Mouse (Mus musculus) CH12.LX (cell line): ENCODE data around the gene Raver1. TPM values are rescaled to one million over a fixed set of nuclear protein-coding genes. Genes with fewer than 3 reads are reported as not detected.

Experiments
- DNase-seq: peaks from one replicate; pipeline ENCODE4 v3.0.0-alpha.2; 2013; ENCODE audit errors: extremely low read depth
- H3K27ac ChIP-seq: 2 replicates; pipeline ENCODE4 v1.5.1; 2012; ENCODE audit warnings: low read depth, mild to moderate bottlenecking, control low read depth, moderate library complexity; ENCODE audit not compliant: insufficient read depth
- H3K27me3 ChIP-seq: replicated peaks from 2 replicates; pipeline ENCODE3; 2012; ENCODE audit warnings: inconsistent platforms
- H3K36me3 ChIP-seq, 2 experiments: replicated peaks in 1 of 2; 2 replicates each; pipeline versions ENCODE3 to v1.6.1; 2012; ENCODE audit warnings: inconsistent platforms in 1 of 2, low read length in 1 of 2, mild to moderate bottlenecking in 1 of 2, mixed read lengths in 1 of 2, moderate library complexity in 1 of 2; ENCODE audit not compliant: control insufficient read depth in 1 of 2, insufficient read depth in 1 of 2
- H3K4me1 ChIP-seq, 2 experiments: 2 replicates each; pipeline ENCODE4 v1.6.1; 2012; ENCODE audit warnings: inconsistent platforms in 1 of 2, moderate library complexity in 1 of 2; ENCODE audit not compliant: insufficient read depth in 2 of 2, control insufficient read depth in 1 of 2
- H3K4me2 ChIP-seq: 2 replicates; pipeline ENCODE4 v1.6.1; 2012; ENCODE audit warnings: low read depth, mild to moderate bottlenecking, control low read depth; ENCODE audit not compliant: poor library complexity, insufficient read depth, severe bottlenecking
- H3K4me3 ChIP-seq, 3 experiments: fragments of 150-350 bp in 1 of 3; sonication (generic) in 1 of 3; replicated peaks in 1 of 3; 2 replicates each; pipeline versions ENCODE3 to v1.5.1; 2011 to 2012; ENCODE audit warnings: low read depth in 2 of 3, low read length in 2 of 3, mild to moderate bottlenecking in 2 of 3, moderate library complexity in 2 of 3, control low read depth in 1 of 3, improper control_type of control experiment in 1 of 3, inconsistent platforms in 1 of 3, mixed read lengths in 1 of 3; ENCODE audit not compliant: poor library complexity in 1 of 3
- H3K79me2 ChIP-seq: replicated peaks from 2 replicates; pipeline ENCODE4 v1.6.1; 2012; ENCODE audit warnings: mild to moderate bottlenecking, moderate library complexity; ENCODE audit not compliant: control insufficient read depth, poor library complexity, insufficient read depth, severe bottlenecking; ENCODE audit errors: extremely low read depth
- H3K9ac ChIP-seq: 2 replicates; pipeline ENCODE4 v1.6.1; 2012; ENCODE audit warnings: low read depth, mild to moderate bottlenecking, control low read depth, moderate library complexity; ENCODE audit not compliant: insufficient read depth
- H3K9me3 ChIP-seq: replicated peaks from 2 replicates; pipeline ENCODE3; 2012; ENCODE audit warnings: low read length, inconsistent platforms, mixed read lengths
- BHLHE40 ChIP-seq: IDR thresholded peaks from 2 replicates; pipeline ENCODE4 v1.6.1; 2011; ENCODE audit warnings: mild to moderate bottlenecking, low read depth, low read length, improper control_type of control experiment
- CHD1 ChIP-seq: IDR thresholded peaks from 2 replicates; pipeline ENCODE4 v1.6.1; 2012; ENCODE audit warnings: low read depth, low read length, improper control_type of control experiment, inconsistent platforms
- CTCF ChIP-seq, 2 experiments: IDR thresholded peaks in 1 of 2; conservative IDR thresholded peaks in 1 of 2; 2 replicates each; pipeline ENCODE4 v1.5.1; 2011 to 2012; ENCODE audit warnings: low read depth in 2 of 2, low read length in 2 of 2, improper control_type of control experiment in 1 of 2, inconsistent platforms in 1 of 2, mild to moderate bottlenecking in 1 of 2, moderate library complexity in 1 of 2
- ELF1 ChIP-seq: IDR thresholded peaks from 2 replicates; pipeline ENCODE4 v1.6.1; 2014; ENCODE audit warnings: low read depth, mild to moderate bottlenecking, inconsistent platforms, low read length, improper control_type of control experiment
- GABPA ChIP-seq: IDR thresholded peaks from 2 replicates; pipeline ENCODE4 v1.6.1; 2012; ENCODE audit warnings: low read depth, low read length, improper control_type of control experiment, inconsistent platforms; ENCODE audit not compliant: insufficient replicate concordance
- HCFC1 ChIP-seq: IDR thresholded peaks from 2 replicates; pipeline ENCODE4 v1.6.1; 2012; ENCODE audit warnings: low read depth, mild to moderate bottlenecking, inconsistent platforms, low read length, improper control_type of control experiment
- JUND ChIP-seq: conservative IDR thresholded peaks from 2 replicates; pipeline ENCODE4 v1.6.1; 2011; ENCODE audit warnings: low read depth, low read length, improper control_type of control experiment
- MAFK ChIP-seq: IDR thresholded peaks from 2 replicates; pipeline ENCODE4 v1.6.1; 2011; ENCODE audit warnings: low read length, improper control_type of control experiment; ENCODE audit not compliant: insufficient replicate concordance
- MAX ChIP-seq: IDR thresholded peaks from 2 replicates; pipeline ENCODE4 v1.6.1; 2011; ENCODE audit warnings: low read length, improper control_type of control experiment
- MEF2A ChIP-seq: IDR thresholded peaks from 2 replicates; pipeline ENCODE4 v1.6.1; 2014; ENCODE audit warnings: low read depth, mild to moderate bottlenecking, inconsistent platforms, low read length, improper control_type of control experiment, borderline replicate concordance
- MXI1 ChIP-seq: IDR thresholded peaks from 2 replicates; pipeline ENCODE4 v1.6.1; 2011; ENCODE audit warnings: mild to moderate bottlenecking, low read depth, low read length, improper control_type of control experiment
- NELFE ChIP-seq: IDR thresholded peaks from 2 replicates; pipeline ENCODE4 v1.6.1; 2011; ENCODE audit warnings: low read depth, low read length, improper control_type of control experiment
- NRF1 ChIP-seq: IDR thresholded peaks from 2 replicates; pipeline ENCODE4 v1.6.1; 2014; ENCODE audit warnings: low read depth, mild to moderate bottlenecking, inconsistent platforms, low read length, improper control_type of control experiment, moderate library complexity
- PAX5 ChIP-seq: IDR thresholded peaks from 2 replicates; pipeline ENCODE4 v1.6.1; 2012; ENCODE audit warnings: low read length, inconsistent platforms, mixed read lengths
- POLR2A ChIP-seq: IDR thresholded peaks from 2 replicates; pipeline ENCODE4 v1.6.1; 2011; ENCODE audit warnings: low read depth, mild to moderate bottlenecking, improper control_type of control experiment, low read length
- POLR2AphosphoS2 ChIP-seq: IDR thresholded peaks from 2 replicates; pipeline ENCODE4 v1.6.1; 2011; ENCODE audit warnings: low read depth, low read length, improper control_type of control experiment
- SIN3A ChIP-seq: IDR thresholded peaks from 2 replicates; pipeline ENCODE4 v1.6.1; 2012; ENCODE audit warnings: low read length, improper control_type of control experiment, inconsistent platforms
- SMC3 ChIP-seq: IDR thresholded peaks from 2 replicates; pipeline ENCODE4 v1.6.1; 2011; ENCODE audit warnings: low read depth, low read length, improper control_type of control experiment
- TCF12 ChIP-seq: IDR thresholded peaks from 2 replicates; pipeline ENCODE4 v1.6.1; 2014; ENCODE audit warnings: low read depth, mild to moderate bottlenecking, inconsistent platforms, low read length, improper control_type of control experiment
- UBTF ChIP-seq: IDR thresholded peaks from 2 replicates; pipeline ENCODE4 v1.6.1; 2012; ENCODE audit warnings: low read depth, mild to moderate bottlenecking, inconsistent platforms, low read length, improper control_type of control experiment, moderate library complexity
- USF1 ChIP-seq: IDR thresholded peaks from 2 replicates; pipeline ENCODE4 v1.6.1; 2014; ENCODE audit warnings: low read depth, mild to moderate bottlenecking, inconsistent platforms, low read length, improper control_type of control experiment
- USF2 ChIP-seq: conservative IDR thresholded peaks from 2 replicates; pipeline ENCODE4 v1.6.1; 2011; ENCODE audit warnings: low read depth, low read length, improper control_type of control experiment
- ZC3H11A ChIP-seq: IDR thresholded peaks from 2 replicates; pipeline ENCODE4 v1.6.1; 2012; ENCODE audit warnings: low read depth, mild to moderate bottlenecking, inconsistent platforms, low read length, improper control_type of control experiment
- ZNF384 ChIP-seq: IDR thresholded peaks from 2 replicates; pipeline ENCODE4 v1.6.1; 2012; ENCODE audit warnings: low read depth, low read length, improper control_type of control experiment, inconsistent platforms
- dilution Hi-C: fragments of 300-500 bp; cut with MboI; formaldehyde crosslinking; loops from 2 replicates; pipeline ENCODE4 v1.14.3; 2020; ENCODE audit warnings: low sequenced_read_pairs; ENCODE audit not compliant: extremely low pct_unique_long_range_greater_than_20kb, extremely low pct_ligation_motif_present
- in situ Hi-C: fragments of 300-500 bp; cut with MboI; formaldehyde crosslinking; loops from 3 replicates; pipeline ENCODE4 v1.14.3; 2019; ENCODE audit warnings: low sequenced_read_pairs, low pct_ligation_motif_present, low pct_unique_long_range_greater_than_20kb, mixed read lengths
- polyA plus RNA-seq: library from polyadenylated mRNA; unstranded; fragments of >175 nt; gene quantifications from 2 replicates; pipeline ENCODE4 v1.2.1, GENCODE M21; 2012; ENCODE audit warnings: low read depth; ENCODE audit not compliant: insufficient read length
- total RNA-seq, 2 experiments: library from RNA; depleted of rRNA; stranded (reverse); fragments of 300-350 nt in 1 of 2; fragments of >200 nt in 1 of 2; gene quantifications; 2 replicates each; pipeline ENCODE4 v1.2.3; 2012 to 2014

The Raver1 gene
- total and polyA plus RNA-seq, 3 experiments: 18.9 to 101 (median 30.8) TPM

DNA sequence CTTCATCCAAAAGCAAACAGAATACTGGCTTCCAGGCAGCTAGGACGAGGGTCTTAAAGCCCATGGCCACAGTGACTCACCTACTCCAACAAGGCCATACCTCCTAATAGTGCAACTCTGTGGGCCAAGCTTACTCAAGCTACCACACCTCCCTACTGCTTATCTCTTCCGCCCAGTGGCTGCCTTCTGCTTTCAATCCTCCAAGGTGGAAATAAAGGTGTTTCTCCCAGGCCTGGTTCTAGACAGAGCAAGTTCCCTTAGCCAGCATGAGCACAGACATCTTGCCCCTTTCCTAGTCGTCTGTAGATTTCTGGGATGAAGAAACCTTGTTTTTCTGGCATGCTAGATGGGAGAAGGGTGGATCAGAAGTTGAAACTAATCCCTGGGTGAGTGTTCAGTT, 52.0 kb downstream of the Raver1 start:
- Histone ChIP-seq H3K27me3 (no peaks in the 10 kb centered on the region), H3K27ac (no peak overlapping the region), H3K4me2 (no peak overlapping the region)

GRCm38 (mm10) chr9:21037481-21037891, 54.3 kb downstream of the Raver1 start:
- no peak for DNase-seq
- no peaks in the 10 kb centered on the region for H3K79me2 ChIP-seq
- peaks cover 23 to 39% of the 10 kb centered on the region in 2 experiments for H3K36me3 ChIP-seq
- no peaks in the 10 kb centered on the region for H3K27me3 ChIP-seq
- dilution Hi-C loops: no loop called here
- no peak overlapping the region for H3K4me2 ChIP-seq
- no peak overlapping the region for H3K4me3 ChIP-seq
- TF ChIP-seq POLR2A (no peak), BHLHE40 (no peak), JUND (no peak), UBTF (no peak), NELFE (no peak), GABPA (no peak), MAFK (no peak), PAX5 (no peak)
- peaks cover 14 to 29% of the 10 kb centered on the region in 2 experiments for H3K4me1 ChIP-seq
- no peak overlapping the region for H3K9ac ChIP-seq
- no peaks in the 10 kb centered on the region for H3K9me3 ChIP-seq
- in situ Hi-C loops: no loop called here
- H3K27ac ChIP-seq: no peak overlapping the region

More for the DNA sequence above, 52.0 kb downstream of the Raver1 start:
- Histone ChIP-seq H3K36me3 (peaks cover 23 to 37% of the 10 kb centered on the region in 2 experiments), H3K9ac (no peak overlapping the region), H3K9me3 (no peaks in the 10 kb centered on the region), H3K4me3 (no peak overlapping the region), H3K79me2 (no peaks in the 10 kb centered on the region), H3K4me1 (peaks cover 9 to 15% of the 10 kb centered on the region in 2 experiments)
- in situ Hi-C loops (no loop called here), dilution Hi-C loops (no loop called here)
- no peak for TF ChIP-seq MAFK
- TF ChIP-seq MXI1: no peak
- no peak for TF ChIP-seq MAX
- TF ChIP-seq ZNF384: no peak
- no peak for TF ChIP-seq ELF1
- TF ChIP-seq TCF12: no peak
- TF ChIP-seq UBTF: no peak
- no peak for TF ChIP-seq CTCF (conservative IDR thresholded peaks at IDR 0.05 in 1 of 2, IDR thresholded peaks at IDR 0.05 in 1 of 2; ENCODE audit: low read depth in 2 of 2, low read length in 2 of 2)
- no peak for TF ChIP-seq NRF1
- TF ChIP-seq CHD1: no peak
- no peak for TF ChIP-seq SMC3
- TF ChIP-seq POLR2AphosphoS2: no peak
- no peak for TF ChIP-seq MEF2A
- no peak for TF ChIP-seq HCFC1
- no peak for TF ChIP-seq USF1
- TF ChIP-seq BHLHE40: no peak
- no peak for TF ChIP-seq ZC3H11A
- TF ChIP-seq SIN3A: no peak
- no peak for TF ChIP-seq USF2
- DNase-seq: no peak
